Mouse (Mus musculus): Measurements from ENCODE around the gene Pdgfa. TPM values are rescaled to one million over a fixed set of nuclear protein-coding genes. Genes with fewer than 3 reads are reported as not detected.

Gene Pdgfa
- polyA plus RNA-seq, 1 experiment from 2014 or later = 14.5 TPM

GRCm38 (mm10) chr5:138997936-138998580, 888 bp upstream of the Pdgfa start:
- Histone ChIP-seq H3K9me3 (replicated peaks; ENCODE audit: control insufficient read depth, low read length) (no peaks in the 10 kb centered on the region), H3K27me3 (replicated peaks; ENCODE audit: control insufficient read depth, insufficient read depth, low read length) (peaks cover 42% of the 10 kb centered on the region), H3K27ac (ENCODE audit: low read depth, low read length) (no peak overlapping the region), H3K9ac (ENCODE audit: low read length) (peak overlapping the region; percentile 30; the same call in 1 of the 2 replicates), H3K4me3 (ENCODE audit: low read depth, low read length) (peak overlapping the region; percentile 21), H3K4me1 (ENCODE audit: control insufficient read depth, insufficient read depth, low read length) (peaks cover 33% of the 10 kb centered on the region), H3K4me2 (ENCODE audit: low read length) (peak overlapping the region; percentile 54), H3K36me3 (ENCODE audit: control insufficient read depth, insufficient read depth, low read length) (no peaks in the 10 kb centered on the region)
- ATAC-seq (no peak), DNase-seq (ENCODE audit: low spot score) (peak; percentile 56)
- WGBS = 2% methylated on average over 30 of the region's 30 CpGs

- H3K27me3 ChIP-seq (replicated peaks; ENCODE audit: control insufficient read depth, insufficient read depth, low read length) = peaks cover 57% of the 10 kb centered on the region
- H3K36me3 ChIP-seq (ENCODE audit: control insufficient read depth, insufficient read depth, low read length) = no peaks in the 10 kb centered on the region
- peak overlapping the region; percentile 63 for H3K4me3 ChIP-seq (ENCODE audit: low read depth, low read length)
- WGBS = 4% methylated on average over 24 of the region's 24 CpGs
- ATAC-seq (0 out of 2 replicates have a peak, but pooled peaks have one; percentile 4), DNase-seq (ENCODE audit: low spot score) (peak; percentile 47)
- H3K9ac ChIP-seq (ENCODE audit: low read length) = peak overlapping the region; percentile 77
- peak overlapping the region; percentile 84 for H3K4me2 ChIP-seq (ENCODE audit: low read length)
- peaks cover 41% of the 10 kb centered on the region for H3K4me1 ChIP-seq (ENCODE audit: control insufficient read depth, insufficient read depth, low read length)
- H3K27ac ChIP-seq (ENCODE audit: low read depth, low read length) = no peak overlapping the region
- H3K9me3 ChIP-seq (replicated peaks; ENCODE audit: control insufficient read depth, low read length) = no peaks in the 10 kb centered on the region
These were observed 672 bp downstream of the Pdgfa start for GRCm38 (mm10) chr5:138996322-138997073.

- ATAC-seq (peak; percentile 74), DNase-seq (ENCODE audit: low spot score) (peak; percentile 82)
- Histone ChIP-seq H3K4me1 (ENCODE audit: control insufficient read depth, insufficient read depth, low read length) (peaks cover 41% of the 10 kb centered on the region), H3K9ac (ENCODE audit: low read length) (peak overlapping the region; percentile 77), H3K36me3 (ENCODE audit: control insufficient read depth, insufficient read depth, low read length) (no peaks in the 10 kb centered on the region), H3K27me3 (replicated peaks; ENCODE audit: control insufficient read depth, insufficient read depth, low read length) (peaks cover 58% of the 10 kb centered on the region), H3K27ac (ENCODE audit: low read depth, low read length) (peak overlapping the region; percentile 87), H3K4me2 (ENCODE audit: low read length) (peak overlapping the region; percentile 84), H3K9me3 (replicated peaks; ENCODE audit: control insufficient read depth, low read length) (no peaks in the 10 kb centered on the region), H3K4me3 (ENCODE audit: low read depth, low read length) (peak overlapping the region; percentile 63)
- WGBS = under 1% methylated on average over 49 of the region's 52 CpGs
These were observed 1.4 kb downstream of the Pdgfa start for GRCm38 (mm10) chr5:138995721-138996311.

GRCm38 (mm10) chr5:138994786-138995720, 2.1 kb downstream of the Pdgfa start:
- Histone ChIP-seq H3K27me3 (replicated peaks; ENCODE audit: control insufficient read depth, insufficient read depth, low read length) (peaks cover 58% of the 10 kb centered on the region), H3K4me1 (ENCODE audit: control insufficient read depth, insufficient read depth, low read length) (peaks cover 41% of the 10 kb centered on the region), H3K4me2 (ENCODE audit: low read length) (peak overlapping the region; percentile 84), H3K9ac (ENCODE audit: low read length) (peak overlapping the region; percentile 77), H3K9me3 (replicated peaks; ENCODE audit: control insufficient read depth, low read length) (no peaks in the 10 kb centered on the region), H3K36me3 (ENCODE audit: control insufficient read depth, insufficient read depth, low read length) (no peaks in the 10 kb centered on the region), H3K27ac (ENCODE audit: low read depth, low read length) (peak overlapping the region; percentile 87), H3K4me3 (ENCODE audit: low read depth, low read length) (peak overlapping the region; percentile 63)
- under 1% methylated on average over 95 of the region's 127 CpGs for WGBS
- peak; percentile 73 for ATAC-seq
- peak; percentile 73 for DNase-seq (ENCODE audit: low spot score)

GRCm38 (mm10) chr5:138994108-138994785, 2.9 kb downstream of the Pdgfa start:
- Histone ChIP-seq H3K9me3 (replicated peaks; ENCODE audit: control insufficient read depth, low read length) (no peaks in the 10 kb centered on the region), H3K27ac (ENCODE audit: low read depth, low read length) (peak overlapping the region; percentile 87), H3K9ac (ENCODE audit: low read length) (peak overlapping the region; percentile 77), H3K27me3 (replicated peaks; ENCODE audit: control insufficient read depth, insufficient read depth, low read length) (peaks cover 54% of the 10 kb centered on the region), H3K4me1 (ENCODE audit: control insufficient read depth, insufficient read depth, low read length) (peaks cover 41% of the 10 kb centered on the region), H3K4me2 (ENCODE audit: low read length) (peak overlapping the region; percentile 84), H3K4me3 (ENCODE audit: low read depth, low read length) (peak overlapping the region; percentile 63), H3K36me3 (ENCODE audit: control insufficient read depth, insufficient read depth, low read length) (no peaks in the 10 kb centered on the region)
- under 1% methylated on average over 47 of the region's 48 CpGs for WGBS
- DNase-seq (ENCODE audit: low spot score) = no peak
- no peak for ATAC-seq

- Histone ChIP-seq H3K27me3 (replicated peaks; ENCODE audit: control insufficient read depth, insufficient read depth, low read length) (peaks cover 47% of the 10 kb centered on the region), H3K27ac (ENCODE audit: low read depth, low read length) (no peak overlapping the region), H3K4me1 (ENCODE audit: control insufficient read depth, insufficient read depth, low read length) (peaks cover 47% of the 10 kb centered on the region), H3K9ac (ENCODE audit: low read length) (peak overlapping the region; percentile 77), H3K4me2 (ENCODE audit: low read length) (peak overlapping the region; percentile 84), H3K36me3 (ENCODE audit: control insufficient read depth, insufficient read depth, low read length) (no peaks in the 10 kb centered on the region), H3K4me3 (ENCODE audit: low read depth, low read length) (peak overlapping the region; percentile 63), H3K9me3 (replicated peaks; ENCODE audit: control insufficient read depth, low read length) (no peaks in the 10 kb centered on the region)
- ATAC-seq (no peak), DNase-seq (ENCODE audit: low spot score) (no peak)
- WGBS = under 1% methylated on average over 39 of the region's 40 CpGs
These were observed 3.6 kb downstream of the Pdgfa start for GRCm38 (mm10) chr5:138993371-138994107.

GRCm38 (mm10) chr5:138992611-138993370, 4.4 kb downstream of the Pdgfa start:
- no peak for ATAC-seq
- Histone ChIP-seq H3K27ac (ENCODE audit: low read depth, low read length) (no peak overlapping the region), H3K27me3 (replicated peaks; ENCODE audit: control insufficient read depth, insufficient read depth, low read length) (peaks cover 39% of the 10 kb centered on the region), H3K9me3 (replicated peaks; ENCODE audit: control insufficient read depth, low read length) (no peaks in the 10 kb centered on the region), H3K36me3 (ENCODE audit: control insufficient read depth, insufficient read depth, low read length) (no peaks in the 10 kb centered on the region), H3K4me1 (ENCODE audit: control insufficient read depth, insufficient read depth, low read length) (peaks cover 48% of the 10 kb centered on the region), H3K9ac (ENCODE audit: low read length) (peak overlapping the region; percentile 77), H3K4me2 (ENCODE audit: low read length) (peak overlapping the region; percentile 84), H3K4me3 (ENCODE audit: low read depth, low read length) (peak overlapping the region; percentile 63)
- no peak for DNase-seq (ENCODE audit: low spot score)
- WGBS = 3% methylated on average over 56 of the region's 59 CpGs

Data from forebrain, embryonic 14.5 days (tissue).